Mouse (Mus musculus) adrenal gland (tissue): ENCODE data around the gene Ttc39b.

Source experiments
- intact Hi-C: fragments of 180-260 bp; cut with DNase I; formaldehyde crosslinking; loops from one replicate; pipeline ENCODE4 v1.15.1; 2025

Gene Ttc39b

DNA sequence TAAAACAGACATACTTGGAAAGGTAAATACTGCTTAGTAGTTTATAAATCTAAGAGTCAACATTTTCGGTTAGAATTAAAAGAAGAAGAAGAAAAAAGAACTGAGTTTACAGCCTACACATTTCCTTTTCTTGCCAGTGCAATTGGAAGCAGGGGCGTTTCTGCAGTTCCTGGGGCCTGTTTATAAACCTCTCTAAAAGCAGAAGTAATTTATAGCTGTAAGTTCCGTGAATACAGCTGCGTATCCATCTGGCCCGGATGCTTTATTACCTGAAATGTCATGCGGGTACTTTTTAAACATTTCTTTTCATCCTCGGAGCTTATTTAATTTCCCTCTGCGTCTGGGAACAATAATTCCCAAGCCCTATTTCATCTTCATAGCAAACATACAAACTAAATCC lies 124.7 kb downstream of the Ttc39b start:
- intact Hi-C loops = no loop called here

GRCm38 (mm10) chr4:83198123-83198522 lies 125.9 kb downstream of the Ttc39b start:
- intact Hi-C loops = no loop called here

DNA sequence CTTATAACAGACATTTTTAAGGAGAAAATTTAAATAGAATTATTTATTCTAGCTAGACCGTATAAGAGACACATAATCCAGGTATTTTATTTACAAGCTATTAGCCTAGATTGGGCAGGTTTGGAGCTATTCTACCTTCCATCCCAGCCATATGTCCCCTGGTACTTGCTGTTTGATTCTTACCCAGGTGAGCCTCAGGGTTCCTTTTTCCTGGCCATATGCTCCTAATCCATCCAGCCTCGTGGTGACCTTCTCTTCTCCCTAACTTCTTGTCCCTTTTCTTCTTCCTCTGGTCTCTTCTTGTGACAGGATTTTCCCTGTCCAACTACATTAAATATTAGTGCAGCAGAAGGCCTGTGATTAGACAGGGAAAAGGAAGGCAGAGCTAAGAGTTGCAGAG lies 134.3 kb downstream of the Ttc39b start:
- intact Hi-C loops = no loop called here

GRCm38 (mm10) chr4:83187324-83187723 lies 136.7 kb downstream of the Ttc39b start:
- intact Hi-C loops = no loop called here

DNA sequence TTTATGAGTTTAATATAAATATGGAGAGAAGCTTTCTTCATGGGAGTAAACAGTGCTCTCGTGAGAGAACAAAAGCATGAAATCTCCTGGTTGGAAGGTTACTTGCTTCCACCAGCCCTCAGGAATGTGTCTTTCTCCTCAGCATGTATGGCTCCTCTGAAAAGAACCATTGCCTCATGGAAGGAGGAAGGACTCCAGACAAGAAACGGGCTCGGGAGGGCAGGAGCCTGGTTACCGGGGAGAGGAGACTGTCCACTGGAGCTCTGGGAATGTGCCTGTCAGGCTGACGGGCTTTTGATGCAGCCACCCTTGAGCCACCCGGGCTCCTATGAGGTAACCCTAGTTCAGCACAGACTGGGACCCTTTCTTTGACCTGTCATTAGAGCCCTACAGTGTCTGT lies 137.6 kb downstream of the Ttc39b start:
- intact Hi-C loops = no loop called here

GRCm38 (mm10) chr4:83183288-83183930 lies 140.6 kb downstream of the Ttc39b start:
- intact Hi-C loops = no loop called here

DNA sequence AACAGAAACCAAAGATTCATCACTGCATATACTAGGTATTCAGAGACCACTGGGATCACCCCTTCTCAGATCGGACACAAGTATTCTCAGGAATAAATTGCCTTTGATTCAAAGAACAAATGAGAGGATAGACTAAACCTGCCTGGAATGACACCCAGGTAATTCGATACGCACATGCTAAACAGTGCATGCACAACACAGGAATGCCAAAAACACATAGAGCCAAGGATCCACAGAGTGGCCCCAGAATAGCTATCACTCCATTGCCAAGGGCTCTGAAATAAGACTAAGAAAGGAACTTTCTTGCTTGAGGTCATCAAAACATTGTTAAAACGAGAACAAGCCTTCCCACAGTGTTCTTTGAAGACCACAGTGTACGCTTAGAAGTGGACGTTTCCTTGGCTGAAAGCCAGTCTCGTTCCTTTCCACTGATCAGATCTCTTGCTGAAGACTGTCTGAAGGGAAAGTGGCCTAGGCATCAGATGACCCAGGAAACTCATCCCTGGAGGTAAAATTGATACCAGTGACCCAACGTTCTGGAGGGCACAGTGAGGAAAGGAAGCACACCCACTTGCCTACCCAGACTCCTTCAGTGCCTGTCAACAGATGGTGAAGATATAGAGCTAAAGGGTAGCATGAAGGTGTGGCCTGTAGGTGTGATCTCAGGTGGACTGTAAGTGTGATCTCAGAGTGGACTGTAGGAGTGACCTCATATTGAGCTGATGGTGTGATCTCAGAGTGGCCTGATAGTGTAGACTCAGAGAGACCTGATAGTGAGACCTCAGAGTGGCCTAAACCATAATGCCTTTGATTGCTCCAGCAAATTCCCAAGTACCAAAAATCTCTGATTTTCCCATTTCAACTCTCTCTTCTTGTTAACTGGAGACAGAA lies 141.6 kb downstream of the Ttc39b start:
- intact Hi-C loops = no loop called here

DNA sequence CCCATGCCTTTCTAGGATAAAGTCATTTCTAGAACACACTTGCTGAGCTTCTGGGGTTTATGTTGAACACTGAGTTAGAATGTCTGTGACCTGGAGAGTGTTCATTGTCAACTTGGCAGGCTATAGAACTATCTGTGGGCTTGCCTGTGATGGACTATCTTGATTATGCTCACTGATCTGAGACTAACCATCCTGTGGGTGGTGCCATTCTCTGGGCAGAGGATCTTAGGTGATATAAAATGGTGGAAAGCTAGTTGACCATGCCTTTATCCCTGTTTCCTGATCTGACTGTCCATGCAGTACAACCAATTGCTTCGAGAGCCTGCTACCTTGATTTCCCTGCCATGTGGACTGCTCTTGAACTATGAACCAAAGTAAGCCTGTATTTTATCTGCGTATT lies 146.6 kb downstream of the Ttc39b start:
- intact Hi-C loops = no loop called here

- intact Hi-C loops = no loop called here
Measured at GRCm38 (mm10) chr4:83174946-83175345, 149.1 kb downstream of the Ttc39b start.

- intact Hi-C loops = no loop called here
Measured at GRCm38 (mm10) chr4:83172278-83172677, 151.8 kb downstream of the Ttc39b start.

- intact Hi-C loops = no loop called here
Measured at GRCm38 (mm10) chr4:83170741-83171140, 153.3 kb downstream of the Ttc39b start.
